Mouse (Mus musculus) kidney, embryonic 15.5 days (tissue): ENCODE data around the gene Rfc4. TPM values are rescaled to one million over a fixed set of nuclear protein-coding genes. Genes with fewer than 3 reads are reported as not detected.

Source experiments
- ATAC-seq: fragments of 200-750 bp; cut with Nextera tagmentation; replicated peaks from 2 replicates; pipeline ENCODE4 v1.8.0; 2017; ENCODE audit warnings: moderate TSS enrichment; ENCODE audit not compliant: low FRiP score
- H3K27ac ChIP-seq: fragments of 300-500 bp; sonication (generic); 2 replicates; pipeline ENCODE4 v1.5.1; 2015; ENCODE audit warnings: mild to moderate bottlenecking, inconsistent platforms
- H3K27me3 ChIP-seq: fragments of 300-500 bp; sonication (generic); 2 replicates; pipeline ENCODE4 v1.6.1; 2015; ENCODE audit warnings: inconsistent platforms
- H3K36me3 ChIP-seq: fragments of 300-500 bp; sonication (generic); 2 replicates; pipeline ENCODE4 v1.6.1; 2015; ENCODE audit warnings: inconsistent platforms
- H3K4me1 ChIP-seq: fragments of 300-500 bp; sonication (generic); 2 replicates; pipeline ENCODE4 v1.6.1; 2015; ENCODE audit warnings: inconsistent platforms
- H3K4me2 ChIP-seq: fragments of 300-500 bp; sonication (generic); 2 replicates; pipeline ENCODE4 v1.6.1; 2015; ENCODE audit warnings: moderate library complexity, mild to moderate bottlenecking, inconsistent platforms
- H3K4me3 ChIP-seq: fragments of 300-500 bp; sonication (generic); replicated peaks from 2 replicates; pipeline ENCODE4 v1.5.1; 2015; ENCODE audit warnings: mild to moderate bottlenecking, inconsistent platforms
- H3K9ac ChIP-seq: fragments of 300-500 bp; sonication (generic); 2 replicates; pipeline ENCODE4 v1.6.1; 2015; ENCODE audit warnings: mild to moderate bottlenecking, inconsistent platforms
- H3K9me3 ChIP-seq: fragments of 300-500 bp; sonication (generic); replicated peaks from 2 replicates; pipeline ENCODE4 v1.6.1; 2016; ENCODE audit warnings: inconsistent platforms
- WGBS: fragments of 180-500 bp; shearing (Covaris S2); methylation state at CpG from one replicate; pipeline ENCODE4 v1.1.7; 2015; ENCODE audit warnings: mixed read lengths; 5-methylcytosine and 5-hydroxymethylcytosine counted together
- polyA plus RNA-seq: library from polyadenylated mRNA; unstranded; fragments of >200 nt; fragmentation: Nextera tagmentation; extraction: Ambion mirVana; gene quantifications from 2 replicates; pipeline ENCODE4 v1.2.1, GENCODE M21; 2015

Rfc4 gene
- polyA plus RNA-seq, 1 experiment from 2014 or later = 125 TPM

- H3K4me3 ChIP-seq = no peak overlapping the region
- no peak for ATAC-seq
- WGBS = 96% methylated on average over 13 of the region's 13 CpGs
These were observed 29.5 kb upstream of the Rfc4 start for GRCm38 (mm10) chr16:23157013-23157412.

GRCm38 (mm10) chr16:23154261-23154660, 26.7 kb upstream of the Rfc4 start:
- no peaks in the 10 kb centered on the region for H3K36me3 ChIP-seq
- H3K27me3 ChIP-seq = no peaks in the 10 kb centered on the region
- ATAC-seq = no peak
- 78% methylated on average over 5 of the region's 5 CpGs for WGBS
- H3K4me1 ChIP-seq = no peaks in the 10 kb centered on the region
- no peak overlapping the region for H3K27ac ChIP-seq
- no peak overlapping the region for H3K9ac ChIP-seq
- no peak overlapping the region for H3K4me2 ChIP-seq
- no peak overlapping the region for H3K4me3 ChIP-seq
- no peaks in the 10 kb centered on the region for H3K9me3 ChIP-seq

More at GRCm38 (mm10) chr16:23157013-23157412, 29.5 kb upstream of the Rfc4 start:
- Histone ChIP-seq H3K27me3 (no peaks in the 10 kb centered on the region), H3K9me3 (no peaks in the 10 kb centered on the region), H3K4me1 (no peaks in the 10 kb centered on the region), H3K4me2 (no peak overlapping the region), H3K27ac (no peak overlapping the region), H3K36me3 (no peaks in the 10 kb centered on the region), H3K9ac (no peak overlapping the region)

DNA sequence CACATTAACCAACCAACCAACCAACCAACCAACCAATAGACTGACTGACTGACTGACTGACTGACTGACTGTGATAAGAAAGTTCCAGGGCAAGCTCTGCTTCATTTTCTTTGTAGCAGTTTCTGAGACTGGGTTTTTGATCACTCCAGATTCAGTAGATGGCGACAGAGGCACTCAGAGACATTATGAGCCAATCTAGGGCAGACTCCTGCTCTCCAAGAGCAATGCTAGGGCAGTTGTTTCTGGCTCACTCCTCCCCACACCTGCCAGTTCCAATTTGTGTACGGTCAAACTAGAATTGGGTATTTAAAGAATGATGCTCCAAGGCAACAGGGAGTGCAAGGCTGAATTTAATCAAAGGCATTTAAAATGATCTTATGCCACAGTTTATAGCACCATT, 23.9 kb upstream of the Rfc4 start:
- H3K4me3 ChIP-seq = no peak overlapping the region
- no peaks in the 10 kb centered on the region for H3K4me1 ChIP-seq
- 17% methylated on average over 2 of the region's 2 CpGs for WGBS
- no peak overlapping the region for H3K9ac ChIP-seq
- H3K4me2 ChIP-seq = no peak overlapping the region
- no peaks in the 10 kb centered on the region for H3K27me3 ChIP-seq
- H3K36me3 ChIP-seq = no peaks in the 10 kb centered on the region
- ATAC-seq = no peak
- H3K27ac ChIP-seq = no peak overlapping the region
- no peaks in the 10 kb centered on the region for H3K9me3 ChIP-seq

DNA sequence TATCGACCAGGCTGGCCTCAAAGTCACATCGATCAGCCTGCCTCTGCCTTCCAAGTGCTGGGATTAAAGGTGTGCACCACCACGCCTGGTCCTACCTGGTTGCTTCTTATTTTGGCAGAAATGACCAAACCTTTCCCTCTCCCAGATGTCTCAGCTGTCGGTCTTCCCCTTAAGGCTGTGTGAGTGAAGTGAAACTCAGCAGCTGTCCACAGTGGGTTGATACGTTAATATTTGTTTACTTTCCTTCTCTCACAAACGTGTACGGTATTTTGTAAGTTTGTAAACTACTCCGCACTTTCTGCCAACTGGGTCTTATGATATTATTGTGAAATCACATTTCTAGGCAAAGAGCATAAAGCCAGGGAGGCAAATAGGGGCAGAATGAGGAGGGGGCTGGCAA, 21.9 kb upstream of the Rfc4 start:
- Histone ChIP-seq H3K27me3 (no peaks in the 10 kb centered on the region), H3K27ac (no peak overlapping the region), H3K36me3 (no peaks in the 10 kb centered on the region), H3K4me1 (no peaks in the 10 kb centered on the region), H3K9me3 (no peaks in the 10 kb centered on the region), H3K4me2 (no peak overlapping the region), H3K4me3 (no peak overlapping the region), H3K9ac (no peak overlapping the region)
- no peak for ATAC-seq
- WGBS = 80% methylated on average over 8 of the region's 8 CpGs

DNA sequence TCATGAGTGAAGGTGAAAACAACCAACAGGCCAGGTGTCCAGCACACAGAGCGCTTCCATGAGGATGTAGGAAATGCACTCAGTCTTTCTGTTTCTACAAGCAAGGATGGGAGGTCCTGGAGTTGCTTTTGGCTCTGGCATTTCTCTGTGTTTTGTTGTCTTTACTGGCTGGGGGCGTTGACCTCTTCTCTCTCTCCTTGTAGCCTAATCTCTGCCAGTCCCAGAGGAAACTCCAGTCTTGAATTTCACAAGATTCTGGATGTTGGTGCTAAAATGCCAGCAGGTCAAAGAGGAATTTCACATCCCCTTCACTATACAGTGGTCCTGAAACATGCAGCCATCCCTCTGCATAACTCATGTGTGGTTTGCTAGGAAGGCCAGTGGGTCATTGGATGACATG, 21.4 kb upstream of the Rfc4 start:
- Histone ChIP-seq H3K4me2 (no peak overlapping the region), H3K9ac (no peak overlapping the region), H3K4me3 (no peak overlapping the region), H3K27me3 (no peaks in the 10 kb centered on the region), H3K27ac (no peak overlapping the region), H3K9me3 (no peaks in the 10 kb centered on the region), H3K4me1 (no peaks in the 10 kb centered on the region), H3K36me3 (no peaks in the 10 kb centered on the region)
- WGBS = 41% methylated on average over 2 of the region's 2 CpGs
- ATAC-seq = no peak

DNA sequence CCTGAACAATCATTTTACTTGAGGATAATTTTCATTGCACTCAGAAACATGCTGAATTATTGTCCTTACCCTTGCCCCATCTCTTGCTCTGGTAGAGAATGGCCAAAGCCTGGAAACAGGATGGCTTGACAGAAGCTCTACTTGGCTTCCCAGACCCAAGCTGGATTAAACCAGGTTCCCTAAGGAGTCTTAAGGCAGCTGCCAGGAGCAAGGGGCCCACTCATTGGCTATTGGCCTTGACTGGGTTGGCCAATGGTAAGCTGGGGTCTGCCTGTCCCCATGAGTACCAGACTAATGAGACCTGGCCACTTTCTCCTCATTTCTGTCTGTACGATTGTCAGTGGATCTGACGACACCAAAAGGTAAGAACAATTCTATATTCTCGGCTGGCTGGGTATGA, 18.7 kb upstream of the Rfc4 start, which contains the start of gene Adipoq:
TSS of gene Adipoq (plus strand) at position 257 of the 400 bp plus-strand sequence.
- WGBS = 91% methylated on average over 3 of the region's 3 CpGs
- no peaks in the 10 kb centered on the region for H3K4me1 ChIP-seq
- no peak within 1 kb of the TSS for H3K27ac ChIP-seq
- no peak within 1 kb of the TSS for H3K9ac ChIP-seq
- no peaks in the 10 kb centered on the region for H3K36me3 ChIP-seq
- H3K4me2 ChIP-seq = no peak within 1 kb of the TSS
- no peak within 1 kb of the TSS for H3K4me3 ChIP-seq
- H3K9me3 ChIP-seq = no peaks in the 10 kb centered on the region
- ATAC-seq = no peak
- H3K27me3 ChIP-seq = no peaks in the 10 kb centered on the region

DNA sequence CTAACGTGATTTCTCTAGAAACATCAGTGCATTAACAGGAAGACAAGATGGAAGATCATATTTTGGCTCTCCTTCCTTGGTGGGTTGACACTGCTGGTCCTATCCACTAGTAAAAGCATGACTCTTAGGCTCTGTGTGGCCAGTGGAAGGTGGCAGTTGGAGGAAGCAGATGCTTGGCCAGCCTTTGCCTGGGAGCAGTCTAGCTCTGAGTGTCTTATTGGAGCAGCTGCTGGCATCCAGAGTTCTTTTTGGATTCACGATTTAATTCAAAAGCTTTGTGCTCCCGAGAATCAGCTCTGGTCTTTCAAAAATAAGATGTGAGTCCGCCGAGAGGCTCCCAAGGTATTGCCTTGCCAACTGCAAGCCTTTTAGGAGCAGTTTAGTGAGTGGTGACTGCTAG, 17.7 kb upstream of the Rfc4 start:
- no peaks in the 10 kb centered on the region for H3K4me1 ChIP-seq
- no peak overlapping the region for H3K4me2 ChIP-seq
- H3K27ac ChIP-seq = no peak overlapping the region
- no peaks in the 10 kb centered on the region for H3K27me3 ChIP-seq
- no peaks in the 10 kb centered on the region for H3K9me3 ChIP-seq
- H3K4me3 ChIP-seq = no peak overlapping the region
- no peaks in the 10 kb centered on the region for H3K36me3 ChIP-seq
- ATAC-seq = no peak
- H3K9ac ChIP-seq = no peak overlapping the region
- 86% methylated on average over 5 of the region's 5 CpGs for WGBS

DNA sequence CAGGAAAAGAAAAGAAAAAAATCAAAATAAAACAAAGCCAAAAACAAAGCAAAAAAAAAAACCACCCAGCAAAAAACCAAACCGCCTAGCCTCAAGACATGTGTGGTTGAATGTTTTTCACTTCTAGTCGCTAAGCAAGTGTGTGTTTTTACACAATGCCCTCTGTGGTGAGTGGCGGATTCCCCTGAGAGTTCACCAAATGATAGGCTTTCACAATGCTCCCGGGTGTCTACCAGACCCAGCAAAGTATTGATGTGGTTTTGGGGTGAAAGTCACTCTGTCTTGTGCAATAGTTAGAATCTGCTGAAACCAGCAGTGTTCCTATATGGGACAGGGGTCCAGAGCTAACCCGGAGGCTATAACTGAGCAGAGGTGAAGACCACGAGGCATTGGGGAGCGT, 16.8 kb upstream of the Rfc4 start:
- 78% methylated on average over 7 of the region's 7 CpGs for WGBS
- Histone ChIP-seq H3K4me2 (no peak overlapping the region), H3K4me3 (no peak overlapping the region), H3K9ac (no peak overlapping the region), H3K27ac (no peak overlapping the region), H3K4me1 (no peaks in the 10 kb centered on the region), H3K36me3 (no peaks in the 10 kb centered on the region), H3K27me3 (no peaks in the 10 kb centered on the region), H3K9me3 (no peaks in the 10 kb centered on the region)
- no peak for ATAC-seq

DNA sequence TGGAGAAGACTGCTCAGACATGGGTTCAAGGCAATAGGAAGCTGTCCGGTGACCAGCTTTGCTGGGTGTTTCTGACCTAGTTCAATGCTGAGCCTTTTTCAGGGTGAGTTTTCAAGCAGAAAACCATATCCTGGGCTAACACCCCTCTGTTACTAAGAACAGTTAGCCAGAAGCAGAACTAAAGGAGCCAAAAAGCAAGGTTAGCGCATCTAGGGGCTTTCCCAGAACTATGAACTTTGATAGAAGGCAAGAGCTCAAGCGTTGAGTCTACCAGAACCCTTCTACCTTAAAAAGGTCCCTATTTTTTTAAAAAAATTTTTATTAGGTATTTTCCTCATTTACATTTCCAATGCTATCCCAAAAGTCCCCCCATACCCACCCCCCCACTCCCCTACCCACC, 13.4 kb upstream of the Rfc4 start:
- no peak overlapping the region for H3K4me2 ChIP-seq
- H3K27ac ChIP-seq = no peak overlapping the region
- no peaks in the 10 kb centered on the region for H3K9me3 ChIP-seq
- no peaks in the 10 kb centered on the region for H3K27me3 ChIP-seq
- no peak for ATAC-seq
- no peaks in the 10 kb centered on the region for H3K4me1 ChIP-seq
- 90% methylated on average over 3 of the region's 3 CpGs for WGBS
- H3K4me3 ChIP-seq = no peak overlapping the region
- H3K9ac ChIP-seq = no peak overlapping the region
- H3K36me3 ChIP-seq = no peaks in the 10 kb centered on the region

DNA sequence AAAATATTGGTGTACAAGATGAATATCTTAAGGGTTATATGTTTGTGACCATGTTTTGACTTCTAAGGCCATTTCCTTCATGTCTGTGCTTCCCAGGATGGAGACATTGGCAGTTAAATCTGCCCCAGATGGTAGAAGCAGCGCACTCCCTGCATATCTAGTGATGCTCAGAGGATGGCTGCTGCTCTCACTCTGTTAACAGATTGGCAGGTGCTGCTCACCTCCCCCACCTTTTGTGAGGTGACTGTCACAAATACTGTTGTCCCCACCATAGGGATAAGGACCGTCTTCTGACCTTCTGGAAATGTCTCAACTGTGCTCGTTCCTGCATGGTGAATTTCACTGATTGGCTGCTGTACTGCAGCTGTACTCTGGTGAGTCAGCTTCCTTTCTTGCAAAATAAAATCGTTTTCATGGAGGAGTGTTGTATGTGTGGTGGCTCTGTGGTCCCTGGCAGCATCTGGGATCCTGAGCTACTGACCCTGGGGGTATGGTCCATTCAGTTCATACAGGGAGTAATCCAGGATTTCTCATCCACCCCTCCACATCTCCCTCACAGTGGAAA, 9.0 kb upstream of the Rfc4 start:
- Histone ChIP-seq H3K9ac (no peak overlapping the region), H3K27me3 (no peaks in the 10 kb centered on the region), H3K4me3 (no peak overlapping the region), H3K36me3 (no peaks in the 10 kb centered on the region), H3K9me3 (no peaks in the 10 kb centered on the region), H3K4me2 (no peak overlapping the region), H3K27ac (no peak overlapping the region), H3K4me1 (0 out of 2 replicates have a peak, but pooled peaks cover 2% of the 10 kb centered on the region)
- no peak for ATAC-seq
- WGBS = 73% methylated on average over 4 of the region's 4 CpGs

GRCm38 (mm10) chr16:23135421-23136149, 8.0 kb upstream of the Rfc4 start:
- ATAC-seq = no peak
- 20% methylated on average over 11 of the region's 11 CpGs for WGBS

GRCm38 (mm10) chr16:23132336-23132735, 4.8 kb upstream of the Rfc4 start:
- no peaks in the 10 kb centered on the region for H3K36me3 ChIP-seq
- peaks cover 11% of the 10 kb centered on the region for H3K4me1 ChIP-seq
- no peak for ATAC-seq
- no peak overlapping the region for H3K4me3 ChIP-seq
- no peaks in the 10 kb centered on the region for H3K27me3 ChIP-seq
- no peak overlapping the region for H3K9ac ChIP-seq
- H3K9me3 ChIP-seq = no peaks in the 10 kb centered on the region
- H3K4me2 ChIP-seq = no peak overlapping the region
- 89% methylated on average over 1 of the region's 1 CpGs for WGBS
- H3K27ac ChIP-seq = no peak overlapping the region

More at GRCm38 (mm10) chr16:23135421-23136149, 8.0 kb upstream of the Rfc4 start:
- peak overlapping the region; percentile 41 for H3K4me2 ChIP-seq
- H3K36me3 ChIP-seq = no peaks in the 10 kb centered on the region
- 0 out of 2 replicates have a peak, but pooled peaks cover 2% of the 10 kb centered on the region for H3K4me1 ChIP-seq
- no peak overlapping the region for H3K27ac ChIP-seq
- H3K9me3 ChIP-seq = no peaks in the 10 kb centered on the region
- no peak overlapping the region for H3K9ac ChIP-seq
- H3K4me3 ChIP-seq = no peak overlapping the region
- no peaks in the 10 kb centered on the region for H3K27me3 ChIP-seq
